Mouse (Mus musculus) embryo, embryonic 10 days (tissue): ENCODE measurements at regions not wholly inside any gene's neighbourhood (a gene's known extent, or its start where the extent isn't known, plus 50 kb on each side); places are given as distances from the start of the nearest gene placed in this dataset.

Source experiments
- DNase-seq: peaks from one replicate; pipeline ENCODE4 v3.0.0-alpha.2; 2015; ENCODE audit warnings: low spot score

GRCm38 (mm10) chr8:92732229-92732628 lies 58.1 kb downstream of the Irx6 start:
- DNase-seq = no peak

GRCm38 (mm10) chr8:92735646-92736045 lies 61.6 kb downstream of the Irx6 start:
- no peak for DNase-seq

- DNase-seq = peak; percentile 63
Measured at GRCm38 (mm10) chr8:92738080-92738479, 64.0 kb downstream of the Irx6 start.

- DNase-seq = no peak
Measured at GRCm38 (mm10) chr8:92740286-92740808, 66.3 kb downstream of the Irx6 start.

- no peak for DNase-seq
Measured at GRCm38 (mm10) chr8:92741836-92742235, 67.7 kb downstream of the Irx6 start.

GRCm38 (mm10) chr8:92743108-92743507 lies 69.0 kb downstream of the Irx6 start:
- peak; percentile 48 for DNase-seq

GRCm38 (mm10) chr8:92747086-92747485 lies 73.0 kb downstream of the Irx6 start:
- no peak for DNase-seq

- DNase-seq = no peak
Measured at GRCm38 (mm10) chr8:92747951-92748350, 73.9 kb downstream of the Irx6 start.

GRCm38 (mm10) chr8:92759848-92760247 lies 67.2 kb upstream of the Mmp2 start:
- DNase-seq = no peak

GRCm38 (mm10) chr8:92760933-92761332 lies 66.2 kb upstream of the Mmp2 start:
- no peak for DNase-seq

GRCm38 (mm10) chr8:92761959-92762600 lies 65.0 kb upstream of the Mmp2 start:
- DNase-seq = peak; percentile 64

- no peak for DNase-seq
Measured at GRCm38 (mm10) chr8:92771856-92772650, 55.0 kb upstream of the Mmp2 start.

- no peak for DNase-seq
Measured at GRCm38 (mm10) chr8:92772826-92773225, 54.3 kb upstream of the Mmp2 start.

GRCm38 (mm10) chr8:92775186-92775585 lies 51.9 kb upstream of the Mmp2 start:
- DNase-seq = no peak

- DNase-seq = peak; percentile 53
Measured at GRCm38 (mm10) chr8:92777106-92777505, 50.0 kb upstream of the Mmp2 start.
